Mouse (Mus musculus) kidney, embryonic 15.5 days (tissue): ENCODE results near the gene Pim3. TPM values are rescaled to one million over a fixed set of nuclear protein-coding genes. Genes with fewer than 3 reads are reported as not detected.

Source experiments
- ATAC-seq: fragments of 200-750 bp; cut with Nextera tagmentation; replicated peaks from 2 replicates; pipeline ENCODE4 v1.8.0; 2017; ENCODE audit warnings: moderate TSS enrichment; ENCODE audit not compliant: low FRiP score
- H3K27ac ChIP-seq: fragments of 300-500 bp; sonication (generic); 2 replicates; pipeline ENCODE4 v1.5.1; 2015; ENCODE audit warnings: mild to moderate bottlenecking, inconsistent platforms
- H3K27me3 ChIP-seq: fragments of 300-500 bp; sonication (generic); 2 replicates; pipeline ENCODE4 v1.6.1; 2015; ENCODE audit warnings: inconsistent platforms
- H3K36me3 ChIP-seq: fragments of 300-500 bp; sonication (generic); 2 replicates; pipeline ENCODE4 v1.6.1; 2015; ENCODE audit warnings: inconsistent platforms
- H3K4me1 ChIP-seq: fragments of 300-500 bp; sonication (generic); 2 replicates; pipeline ENCODE4 v1.6.1; 2015; ENCODE audit warnings: inconsistent platforms
- H3K4me2 ChIP-seq: fragments of 300-500 bp; sonication (generic); 2 replicates; pipeline ENCODE4 v1.6.1; 2015; ENCODE audit warnings: moderate library complexity, mild to moderate bottlenecking, inconsistent platforms
- H3K4me3 ChIP-seq: fragments of 300-500 bp; sonication (generic); replicated peaks from 2 replicates; pipeline ENCODE4 v1.5.1; 2015; ENCODE audit warnings: mild to moderate bottlenecking, inconsistent platforms
- H3K9ac ChIP-seq: fragments of 300-500 bp; sonication (generic); 2 replicates; pipeline ENCODE4 v1.6.1; 2015; ENCODE audit warnings: mild to moderate bottlenecking, inconsistent platforms
- H3K9me3 ChIP-seq: fragments of 300-500 bp; sonication (generic); replicated peaks from 2 replicates; pipeline ENCODE4 v1.6.1; 2016; ENCODE audit warnings: inconsistent platforms
- WGBS: fragments of 180-500 bp; shearing (Covaris S2); methylation state at CpG from one replicate; pipeline ENCODE4 v1.1.7; 2015; ENCODE audit warnings: mixed read lengths; 5-methylcytosine and 5-hydroxymethylcytosine counted together
- polyA plus RNA-seq: library from polyadenylated mRNA; unstranded; fragments of >200 nt; fragmentation: Nextera tagmentation; extraction: Ambion mirVana; gene quantifications from 2 replicates; pipeline ENCODE4 v1.2.1, GENCODE M21; 2015

Pim3 gene
- polyA plus RNA-seq, 1 experiment from 2014 or later: 50.4 TPM

GRCm38 (mm10) chr15:88827991-88828799 is 33.8 kb upstream of the Pim3 start:
- peaks cover 45% of the 10 kb centered on the region for H3K36me3 ChIP-seq

GRCm38 (mm10) chr15:88828800-88829705 is 32.9 kb upstream of the Pim3 start:
- no peak overlapping the region for H3K4me3 ChIP-seq
- H3K4me2 ChIP-seq: no peak overlapping the region
- H3K27me3 ChIP-seq: no peaks in the 10 kb centered on the region
- peaks cover 36% of the 10 kb centered on the region for H3K36me3 ChIP-seq
- peaks cover 27% of the 10 kb centered on the region for H3K4me1 ChIP-seq
- peak; percentile 80 for ATAC-seq
- 53% methylated on average over 17 of the region's 17 CpGs for WGBS
- H3K9ac ChIP-seq: no peak overlapping the region
- H3K27ac ChIP-seq: no peak overlapping the region
- H3K9me3 ChIP-seq: no peaks in the 10 kb centered on the region

More at GRCm38 (mm10) chr15:88827991-88828799, 33.8 kb upstream of the Pim3 start:
- H3K27me3 ChIP-seq: no peaks in the 10 kb centered on the region
- no peak overlapping the region for H3K27ac ChIP-seq
- no peak overlapping the region for H3K4me2 ChIP-seq
- H3K9me3 ChIP-seq: no peaks in the 10 kb centered on the region
- H3K4me3 ChIP-seq: no peak overlapping the region
- H3K9ac ChIP-seq: no peak overlapping the region
- WGBS: 22% methylated on average over 9 of the region's 9 CpGs
- peak; percentile 16 for ATAC-seq
- peaks cover 27% of the 10 kb centered on the region for H3K4me1 ChIP-seq

GRCm38 (mm10) chr15:88829791-88830440 is 32.1 kb upstream of the Pim3 start:
- Histone ChIP-seq H3K4me1 (peaks cover 27% of the 10 kb centered on the region), H3K4me3 (no peak overlapping the region), H3K36me3 (peaks cover 28% of the 10 kb centered on the region), H3K9me3 (no peaks in the 10 kb centered on the region), H3K4me2 (no peak overlapping the region), H3K27ac (no peak overlapping the region), H3K27me3 (no peaks in the 10 kb centered on the region), H3K9ac (no peak overlapping the region)
- ATAC-seq: no peak
- 71% methylated on average over 6 of the region's 6 CpGs for WGBS

GRCm38 (mm10) chr15:88830696-88831095 is 31.3 kb upstream of the Pim3 start:
- WGBS: 69% methylated on average over 5 of the region's 5 CpGs
- H3K27ac ChIP-seq: peak overlapping the region; percentile 77
- no peak overlapping the region for H3K9ac ChIP-seq
- no peak for ATAC-seq
- H3K4me3 ChIP-seq: no peak overlapping the region
- H3K27me3 ChIP-seq: no peaks in the 10 kb centered on the region
- H3K4me1 ChIP-seq: peaks cover 27% of the 10 kb centered on the region
- H3K9me3 ChIP-seq: no peaks in the 10 kb centered on the region
- peaks cover 20% of the 10 kb centered on the region for H3K36me3 ChIP-seq
- H3K4me2 ChIP-seq: no peak overlapping the region

- ATAC-seq: no peak; the same call in 1 of the 2 replicates
- Histone ChIP-seq H3K9ac (no peak overlapping the region), H3K27ac (peak overlapping the region; percentile 77), H3K4me3 (no peak overlapping the region), H3K4me1 (peaks cover 28% of the 10 kb centered on the region), H3K9me3 (no peaks in the 10 kb centered on the region), H3K4me2 (no peak overlapping the region), H3K36me3 (peaks cover 12% of the 10 kb centered on the region), H3K27me3 (no peaks in the 10 kb centered on the region)
- WGBS: 24% methylated on average over 5 of the region's 5 CpGs
Observed at GRCm38 (mm10) chr15:88831482-88831881, 30.5 kb upstream of the Pim3 start.

- ATAC-seq: no peak
- Histone ChIP-seq H3K27me3 (no peaks in the 10 kb centered on the region), H3K36me3 (peaks cover 2% of the 10 kb centered on the region), H3K9me3 (no peaks in the 10 kb centered on the region), H3K4me2 (no peak overlapping the region), H3K4me3 (no peak overlapping the region), H3K27ac (no peak overlapping the region), H3K4me1 (peaks cover 38% of the 10 kb centered on the region), H3K9ac (no peak overlapping the region)
- 71% methylated on average over 9 of the region's 9 CpGs for WGBS
Observed at GRCm38 (mm10) chr15:88832536-88832935, 29.4 kb upstream of the Pim3 start.

GRCm38 (mm10) chr15:88836031-88836430 is 26.0 kb upstream of the Pim3 start:
- Histone ChIP-seq H3K4me1 (peaks cover 48% of the 10 kb centered on the region), H3K4me2 (no peak overlapping the region), H3K9me3 (no peaks in the 10 kb centered on the region), H3K9ac (no peak overlapping the region), H3K27me3 (no peaks in the 10 kb centered on the region), H3K36me3 (no peaks in the 10 kb centered on the region), H3K27ac (no peak overlapping the region), H3K4me3 (no peak overlapping the region)
- WGBS: 78% methylated on average over 6 of the region's 6 CpGs
- no peak for ATAC-seq

GRCm38 (mm10) chr15:88836571-88836970 is 25.4 kb upstream of the Pim3 start:
- H3K4me3 ChIP-seq: no peak overlapping the region

GRCm38 (mm10) chr15:88837199-88837932 is 24.6 kb upstream of the Pim3 start:
- H3K36me3 ChIP-seq: no peaks in the 10 kb centered on the region
- 0% methylated on average over 39 of the region's 39 CpGs for WGBS
- peak overlapping the region; percentile 46 for H3K27ac ChIP-seq

More at GRCm38 (mm10) chr15:88836571-88836970, 25.4 kb upstream of the Pim3 start:
- WGBS: 62% methylated on average over 5 of the region's 5 CpGs
- H3K4me2 ChIP-seq: peak overlapping the region; percentile 85
- ATAC-seq: no peak
- no peaks in the 10 kb centered on the region for H3K9me3 ChIP-seq
- H3K27me3 ChIP-seq: no peaks in the 10 kb centered on the region
- H3K4me1 ChIP-seq: peaks cover 43% of the 10 kb centered on the region
- no peak overlapping the region for H3K9ac ChIP-seq
- H3K27ac ChIP-seq: no peak overlapping the region
- H3K36me3 ChIP-seq: no peaks in the 10 kb centered on the region

GRCm38 (mm10) chr15:88837977-88838376 is 24.0 kb upstream of the Pim3 start:
- H3K4me1 ChIP-seq: peaks cover 34% of the 10 kb centered on the region
- H3K27me3 ChIP-seq: no peaks in the 10 kb centered on the region
- peak overlapping the region; percentile 56 for H3K9ac ChIP-seq
- WGBS: under 1% methylated on average over 11 of the region's 11 CpGs
- peak overlapping the region; percentile 85 for H3K4me2 ChIP-seq
- no peak for ATAC-seq
- H3K4me3 ChIP-seq: peak overlapping the region; percentile 55
- H3K27ac ChIP-seq: peak overlapping the region; percentile 46
- no peaks in the 10 kb centered on the region for H3K9me3 ChIP-seq
- H3K36me3 ChIP-seq: no peaks in the 10 kb centered on the region

More at GRCm38 (mm10) chr15:88837199-88837932, 24.6 kb upstream of the Pim3 start:
- peak overlapping the region; percentile 55 for H3K4me3 ChIP-seq
- H3K4me2 ChIP-seq: peak overlapping the region; percentile 85
- no peaks in the 10 kb centered on the region for H3K9me3 ChIP-seq
- peak; percentile 55 for ATAC-seq
- H3K4me1 ChIP-seq: peaks cover 37% of the 10 kb centered on the region
- no peaks in the 10 kb centered on the region for H3K27me3 ChIP-seq
- peak overlapping the region; percentile 56 for H3K9ac ChIP-seq

- Histone ChIP-seq H3K9ac (no peak overlapping the region), H3K27me3 (no peaks in the 10 kb centered on the region), H3K27ac (peak overlapping the region; percentile 84), H3K36me3 (no peaks in the 10 kb centered on the region), H3K4me1 (peaks cover 41% of the 10 kb centered on the region), H3K4me3 (no peak overlapping the region), H3K9me3 (no peaks in the 10 kb centered on the region), H3K4me2 (peak overlapping the region; percentile 27; the same call in 1 of the 2 replicates)
- ATAC-seq: peak; percentile 67
- WGBS: 34% methylated on average over 9 of the region's 9 CpGs
Observed at GRCm38 (mm10) chr15:88839271-88839670, 22.7 kb upstream of the Pim3 start.
